Mouse (Mus musculus) liver, postnatal 0 days (tissue): Measurements from ENCODE around the gene Fgd6. TPM values are rescaled to one million over a fixed set of nuclear protein-coding genes. Genes with fewer than 3 reads are reported as not detected.

Experiments
- ATAC-seq: fragments of 200-750 bp; cut with Nextera tagmentation; 2 replicates; pipeline ENCODE4 v1.8.0; 2017; ENCODE audit warnings: mild to moderate bottlenecking, moderate library complexity
- DNase-seq: peaks from one replicate; pipeline ENCODE4 v3.0.0-alpha.2; 2016
- H3K27ac ChIP-seq: fragments of 300-500 bp; sonication (generic); 2 replicates; pipeline ENCODE4 v1.5.1; 2014; ENCODE audit warnings: antibody characterized with exemption, moderate library complexity, mild to moderate bottlenecking, low read depth
- H3K27me3 ChIP-seq: fragments of 300-500 bp; sonication (generic); 2 replicates; pipeline ENCODE4 v1.6.1; 2014; ENCODE audit warnings: low read length, control low read depth, mixed read lengths; ENCODE audit not compliant: insufficient read depth
- H3K36me3 ChIP-seq: fragments of 300-500 bp; sonication (generic); replicated peaks from 2 replicates; pipeline ENCODE4 v1.6.1; 2014; ENCODE audit warnings: mild to moderate bottlenecking, control low read depth, low read length, moderate library complexity, mixed read lengths; ENCODE audit not compliant: insufficient read depth
- H3K4me1 ChIP-seq: fragments of 300-500 bp; sonication (generic); 2 replicates; pipeline ENCODE4 v1.6.1; 2014; ENCODE audit warnings: antibody characterized with exemption, mild to moderate bottlenecking, control low read depth; ENCODE audit not compliant: insufficient read depth
- H3K4me2 ChIP-seq: fragments of 300-500 bp; sonication (generic); 2 replicates; pipeline ENCODE4 v1.6.1; 2014; ENCODE audit warnings: low read depth, mild to moderate bottlenecking, low read length, moderate library complexity, mixed read lengths
- H3K4me3 ChIP-seq: fragments of 300-500 bp; sonication (generic); 2 replicates; pipeline ENCODE4 v1.5.1; 2014; ENCODE audit warnings: low read depth, low read length
- H3K9ac ChIP-seq: fragments of 300-500 bp; sonication (generic); replicated peaks from 2 replicates; pipeline ENCODE4 v1.6.1; 2014; ENCODE audit warnings: mild to moderate bottlenecking, moderate library complexity
- H3K9me3 ChIP-seq: fragments of 300-500 bp; sonication (generic); 2 replicates; pipeline ENCODE4 v1.6.1; 2016; ENCODE audit warnings: mild to moderate bottlenecking, control low read depth, low read length, mixed read lengths
- CTCF ChIP-seq: sonication (generic); IDR thresholded peaks from 2 replicates; pipeline ENCODE4 v1.5.1; 2016; ENCODE audit warnings: antibody characterized with exemption, low read depth
- EP300 ChIP-seq: IDR thresholded peaks from 2 replicates; pipeline ENCODE4 v1.6.1; 2016; ENCODE audit warnings: antibody characterized with exemption, low read depth, mild to moderate bottlenecking
- WGBS: fragments of 180-500 bp; shearing (Covaris S2); extraction: QIAGEN DNeasy Blood & Tissue Kit; methylation state at CpG from one replicate; pipeline ENCODE4 v1.1.7; 2014; ENCODE audit not compliant: insufficient replicate concordance; 5-methylcytosine and 5-hydroxymethylcytosine counted together
- polyA plus RNA-seq: library from polyadenylated mRNA; unstranded; fragments of >200 nt; fragmentation: Nextera tagmentation; extraction: Ambion mirVana; gene quantifications from 2 replicates; pipeline ENCODE4 v1.2.1, GENCODE M21; 2015

Fgd6 gene
- polyA plus RNA-seq, 1 experiment from 2014 or later = 2.4 TPM

DNA sequence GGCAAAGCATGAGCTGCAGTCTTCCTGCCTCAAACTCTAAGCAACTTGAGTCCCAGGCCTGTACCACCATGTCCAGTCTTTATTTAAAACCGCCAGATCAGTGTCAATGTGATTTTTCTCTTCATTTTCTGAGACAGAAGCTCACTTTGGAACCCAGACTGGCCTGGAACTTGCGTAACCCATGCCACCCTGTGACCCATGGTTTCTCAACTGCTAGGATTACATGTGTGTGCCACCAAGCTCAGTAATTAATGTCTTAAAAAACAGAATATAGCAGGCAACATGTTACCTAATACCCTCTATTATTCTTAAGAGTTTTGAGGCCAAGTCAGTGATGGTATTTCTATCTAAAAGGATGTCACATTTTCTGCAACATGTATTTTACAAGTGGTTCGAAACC is 106.6 kb downstream of the Fgd6 start:
- Histone ChIP-seq H3K4me3 (no peak overlapping the region), H3K9me3 (no peaks in the 10 kb centered on the region), H3K27ac (no peak overlapping the region), H3K4me1 (peaks cover 7% of the 10 kb centered on the region), H3K36me3 (peaks cover 33% of the 10 kb centered on the region), H3K4me2 (no peak overlapping the region), H3K9ac (no peak overlapping the region), H3K27me3 (no peaks in the 10 kb centered on the region)
- TF ChIP-seq CTCF (no peak), EP300 (no peak)
- no peak for ATAC-seq
- 80% methylated on average over 3 of the region's 3 CpGs for WGBS
- no peak for DNase-seq

DNA sequence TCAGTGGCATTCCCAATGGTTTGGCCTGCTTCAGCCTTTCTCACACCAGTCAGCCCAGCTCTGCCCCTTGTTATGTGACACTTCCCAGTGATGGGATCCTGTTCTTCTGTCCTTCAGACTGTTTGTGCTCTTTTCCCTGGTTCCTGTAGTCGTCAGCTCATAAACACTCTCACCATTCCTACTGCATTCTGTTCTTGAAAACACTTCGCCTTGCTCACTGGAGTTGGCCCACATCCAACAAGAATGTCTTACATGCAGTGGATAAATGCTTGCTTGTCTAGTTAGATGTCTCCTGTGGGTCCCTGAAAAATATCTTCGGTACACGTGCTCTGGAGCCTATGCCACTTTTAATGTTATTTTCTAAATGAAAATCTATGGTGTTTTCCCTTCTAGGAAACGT is 108.8 kb downstream of the Fgd6 start:
- Histone ChIP-seq H3K4me3 (no peak overlapping the region), H3K9me3 (no peaks in the 10 kb centered on the region), H3K4me2 (no peak overlapping the region), H3K9ac (no peak overlapping the region), H3K27ac (no peak overlapping the region), H3K4me1 (peaks cover 11% of the 10 kb centered on the region), H3K36me3 (peaks cover 16% of the 10 kb centered on the region; the same call in 1 of the 2 replicates), H3K27me3 (no peaks in the 10 kb centered on the region)
- 77% methylated on average over 5 of the region's 5 CpGs for WGBS
- DNase-seq (no peak), ATAC-seq (no peak)
- TF ChIP-seq EP300 = no peak
- no peak for TF ChIP-seq CTCF

DNA sequence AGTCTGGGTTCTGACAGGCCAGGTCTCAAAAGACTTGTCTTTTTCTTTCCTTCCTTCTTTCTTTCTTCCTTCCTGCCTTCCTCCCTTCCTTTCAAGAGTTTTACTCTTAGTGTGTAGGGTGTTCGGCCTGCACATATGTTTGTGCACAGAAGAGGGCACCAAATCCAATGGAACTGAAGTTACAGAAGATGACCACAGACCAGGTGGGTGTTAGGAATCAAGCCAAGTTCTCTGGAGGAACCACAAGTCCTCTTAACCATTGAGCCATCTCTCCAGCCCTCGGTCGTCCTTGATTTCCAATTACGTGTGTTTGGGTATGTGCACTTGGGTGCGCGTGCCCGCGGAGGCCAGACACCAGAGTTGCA is 111.6 kb downstream of the Fgd6 start:
- Histone ChIP-seq H3K4me2 (peak overlapping the region; percentile 89), H3K4me1 (peaks cover 18% of the 10 kb centered on the region), H3K4me3 (peak overlapping the region; percentile 86), H3K9ac (peak overlapping the region; percentile 90), H3K9me3 (no peaks in the 10 kb centered on the region), H3K36me3 (peaks cover 5% of the 10 kb centered on the region; the same call in 1 of the 2 replicates), H3K27ac (peak overlapping the region; percentile 100), H3K27me3 (no peaks in the 10 kb centered on the region)
- TF ChIP-seq EP300 = no peak
- no peak for TF ChIP-seq CTCF
- DNase-seq (no peak), ATAC-seq (peak; percentile 58)
- WGBS = 6% methylated on average over 8 of the region's 8 CpGs

DNA sequence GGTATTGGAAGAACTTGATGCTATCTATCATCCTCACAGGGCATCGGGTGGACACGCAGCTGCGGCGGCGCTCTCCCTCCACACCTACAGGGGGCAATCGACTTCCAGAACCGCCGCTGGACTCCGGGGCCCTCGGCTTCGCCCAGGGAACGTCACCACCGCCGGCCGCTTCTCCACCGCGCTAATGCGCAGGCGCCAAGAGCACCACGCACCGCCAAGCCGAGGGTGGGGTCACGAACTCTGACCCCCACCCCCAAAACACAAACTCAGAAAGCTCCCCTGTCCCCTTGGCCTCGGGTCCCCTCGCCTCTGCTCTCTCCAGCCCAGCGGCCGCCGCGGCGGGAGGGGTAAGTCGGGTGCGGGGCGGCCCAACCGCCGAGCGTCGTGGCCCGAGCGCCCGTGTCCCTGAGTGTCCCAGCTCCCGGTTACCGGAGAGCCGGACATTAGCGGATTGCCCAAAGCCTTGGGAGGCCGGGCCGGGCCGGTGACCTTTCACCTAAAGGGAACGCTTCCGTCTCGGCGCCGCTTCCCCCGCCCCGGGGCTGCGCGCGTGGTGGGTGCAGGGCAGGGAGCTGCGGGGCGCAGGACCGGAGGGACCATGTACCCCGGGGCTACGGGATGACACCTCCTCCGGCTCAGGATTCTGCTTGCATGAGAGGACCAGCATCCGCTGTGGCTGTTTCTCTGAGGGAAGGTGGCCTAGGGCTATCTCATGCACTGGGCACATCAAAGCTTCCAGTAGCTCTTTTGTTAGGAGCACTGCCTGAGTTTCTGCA is 112.1 kb downstream of the Fgd6 start, which contains the start of gene Nr2c1:
Nr2c1 (plus strand) TSS at position 268 of the 776 bp plus-strand sequence.
- Histone ChIP-seq H3K27me3 (no peaks in the 10 kb centered on the region), H3K4me3 (peak within 1 kb of the TSS; percentile 86), H3K4me1 (peaks cover 18% of the 10 kb centered on the region), H3K4me2 (peak within 1 kb of the TSS; percentile 89), H3K27ac (peak within 1 kb of the TSS; percentile 100), H3K36me3 (peaks cover 5% of the 10 kb centered on the region; the same call in 1 of the 2 replicates), H3K9ac (peak within 1 kb of the TSS; percentile 90), H3K9me3 (no peaks in the 10 kb centered on the region)
- under 1% methylated on average over 64 of the region's 64 CpGs for WGBS
- TF ChIP-seq CTCF (peak; percentile 69), EP300 (no peak)
- DNase-seq = peak; percentile 88
- ATAC-seq = peak; percentile 92

DNA sequence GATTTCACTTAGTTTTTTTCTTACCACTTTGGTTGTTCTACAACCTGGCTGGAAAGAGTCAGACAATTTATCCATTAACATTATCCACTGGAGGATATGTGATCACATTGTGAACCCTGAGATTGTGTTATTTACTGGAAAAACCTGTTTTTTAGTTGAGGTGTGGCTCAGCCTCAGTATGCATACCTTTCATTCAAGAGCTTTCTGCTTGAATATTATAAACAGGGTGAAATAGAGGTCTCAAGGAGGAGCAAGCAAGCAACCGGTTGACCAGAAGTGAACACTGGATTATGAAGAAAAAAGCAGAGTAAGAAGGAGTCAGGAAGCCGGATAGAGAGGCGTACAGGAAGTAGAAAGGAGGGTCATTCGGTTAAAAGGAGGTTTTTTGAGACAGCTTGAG is 115.7 kb downstream of the Fgd6 start:
- TF ChIP-seq EP300 = no peak
- no peak for TF ChIP-seq CTCF
- ATAC-seq = no peak
- WGBS = 62% methylated on average over 4 of the region's 4 CpGs
- Histone ChIP-seq H3K36me3 (no peaks in the 10 kb centered on the region; the same call in 1 of the 2 replicates), H3K9me3 (no peaks in the 10 kb centered on the region), H3K27ac (0 out of 2 replicates have a peak overlapping the region, but pooled peaks have one; percentile 7), H3K4me3 (no peak overlapping the region), H3K4me2 (no peak overlapping the region), H3K4me1 (peaks cover 18% of the 10 kb centered on the region), H3K27me3 (no peaks in the 10 kb centered on the region), H3K9ac (no peak overlapping the region)
- no peak for DNase-seq

DNA sequence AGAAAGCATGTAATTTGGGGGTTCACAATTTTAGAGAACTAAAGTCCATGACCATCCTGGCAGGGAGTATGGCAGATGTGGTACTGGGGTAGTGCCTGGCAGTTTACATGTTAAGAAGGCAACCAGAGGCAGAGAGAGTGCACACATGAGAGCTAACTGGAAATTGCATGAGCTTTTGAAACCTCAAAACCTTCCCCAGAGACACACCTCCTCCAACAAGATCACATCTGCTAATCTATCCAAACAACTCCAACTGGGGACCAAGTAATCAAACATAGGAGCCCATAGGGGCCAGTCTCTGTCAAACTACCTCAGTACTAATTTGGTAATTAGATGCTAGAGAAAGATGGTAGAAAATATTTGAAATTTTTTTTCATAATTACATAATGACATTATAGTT is 118.0 kb downstream of the Fgd6 start:
- no peaks in the 10 kb centered on the region for H3K27me3 ChIP-seq
- H3K4me2 ChIP-seq = no peak overlapping the region
- H3K27ac ChIP-seq = no peak overlapping the region
- no peak overlapping the region for H3K4me3 ChIP-seq
- no peak overlapping the region for H3K9ac ChIP-seq
- H3K36me3 ChIP-seq = peaks cover 9% of the 10 kb centered on the region; the same call in 1 of the 2 replicates
- no peak for ATAC-seq
- H3K4me1 ChIP-seq = peaks cover 9% of the 10 kb centered on the region
- no peak for TF ChIP-seq CTCF
- no peak for TF ChIP-seq EP300
- H3K9me3 ChIP-seq = no peaks in the 10 kb centered on the region
- no peak for DNase-seq
